Mouse (Mus musculus): ENCODE data around the gene Atp2b1.
"Not testable (repeated sequence)": the region's sequence is repeated elsewhere in the genome, so short reads cannot be mapped to it uniquely, and the experiment has no call there.

Gene Atp2b1

GRCm38 (mm10) chr10:98962092-98962491, 47.9 kb downstream of the Atp2b1 start:
- no peak for DNase-seq (ENCODE audit: extremely low spot score)

GRCm38 (mm10) chr10:98966407-98967215, 52.4 kb downstream of the Atp2b1 start:
- no peak for DNase-seq (ENCODE audit: extremely low spot score)

- DNase-seq (ENCODE audit: extremely low spot score) = no peak
These were observed 53.2 kb downstream of the Atp2b1 start for GRCm38 (mm10) chr10:98967240-98967891.

GRCm38 (mm10) chr10:98970917-98971316, 56.7 kb downstream of the Atp2b1 start:
- DNase-seq (ENCODE audit: extremely low spot score) = no peak

GRCm38 (mm10) chr10:98972359-98972758, 58.2 kb downstream of the Atp2b1 start:
- no peak for DNase-seq (ENCODE audit: extremely low spot score)

- no peak for DNase-seq (ENCODE audit: extremely low spot score)
These were observed 58.9 kb downstream of the Atp2b1 start for GRCm38 (mm10) chr10:98972912-98973605.

- no peak for DNase-seq (ENCODE audit: extremely low spot score)
These were observed 60.4 kb downstream of the Atp2b1 start for GRCm38 (mm10) chr10:98974645-98975044.

- no peak for DNase-seq (ENCODE audit: extremely low spot score)
These were observed 61.4 kb downstream of the Atp2b1 start for GRCm38 (mm10) chr10:98975611-98976010.

GRCm38 (mm10) chr10:98976877-98977494, 62.8 kb downstream of the Atp2b1 start:
- no peak for DNase-seq (ENCODE audit: extremely low spot score)

- DNase-seq (ENCODE audit: extremely low spot score) = no peak
These were observed 64.6 kb downstream of the Atp2b1 start for GRCm38 (mm10) chr10:98978766-98979165.

- no peak for DNase-seq (ENCODE audit: extremely low spot score)
These were observed 65.1 kb downstream of the Atp2b1 start for GRCm38 (mm10) chr10:98979296-98979695.

GRCm38 (mm10) chr10:98979951-98980350, 65.7 kb downstream of the Atp2b1 start:
- DNase-seq (ENCODE audit: extremely low spot score) = no peak

GRCm38 (mm10) chr10:98991964-98992363, 77.8 kb downstream of the Atp2b1 start:
- no peak for DNase-seq (ENCODE audit: extremely low spot score)

GRCm38 (mm10) chr10:98993186-98993585, 79.0 kb downstream of the Atp2b1 start:
- DNase-seq (ENCODE audit: extremely low spot score) = no peak

- DNase-seq (ENCODE audit: extremely low spot score) = not testable (repeated sequence)
These were observed 81.0 kb downstream of the Atp2b1 start for GRCm38 (mm10) chr10:98995016-98995747.

- no peak for DNase-seq (ENCODE audit: extremely low spot score)
These were observed 90.7 kb downstream of the Atp2b1 start for GRCm38 (mm10) chr10:99004866-99005265.

GRCm38 (mm10) chr10:99011084-99011483, 96.9 kb downstream of the Atp2b1 start:
- DNase-seq (ENCODE audit: extremely low spot score) = no peak

- no peak for DNase-seq (ENCODE audit: extremely low spot score)
These were observed 97.9 kb downstream of the Atp2b1 start for GRCm38 (mm10) chr10:99012086-99012485.

- DNase-seq (ENCODE audit: extremely low spot score) = no peak
These were observed 100.5 kb downstream of the Atp2b1 start for GRCm38 (mm10) chr10:99014737-99015136.

GRCm38 (mm10) chr10:99016996-99017395, 102.8 kb downstream of the Atp2b1 start:
- no peak for DNase-seq (ENCODE audit: extremely low spot score)

- no peak for DNase-seq (ENCODE audit: extremely low spot score)
These were observed 113.3 kb downstream of the Atp2b1 start for GRCm38 (mm10) chr10:99027462-99027861.

Measured in embryo, embryonic 9.5 days (tissue).